Mouse (Mus musculus) forelimb bud, embryonic 11.5 days (tissue): ENCODE results near the gene Selenom.
A peak's percentile ranks its signal among the peaks of the same experiment; 100 is the strongest.

Experiments used
- DNase-seq: peaks from one replicate; pipeline ENCODE4 v3.0.0-alpha.2; 2012; ENCODE audit warnings: low read depth, low spot score

Gene Selenom

DNA sequence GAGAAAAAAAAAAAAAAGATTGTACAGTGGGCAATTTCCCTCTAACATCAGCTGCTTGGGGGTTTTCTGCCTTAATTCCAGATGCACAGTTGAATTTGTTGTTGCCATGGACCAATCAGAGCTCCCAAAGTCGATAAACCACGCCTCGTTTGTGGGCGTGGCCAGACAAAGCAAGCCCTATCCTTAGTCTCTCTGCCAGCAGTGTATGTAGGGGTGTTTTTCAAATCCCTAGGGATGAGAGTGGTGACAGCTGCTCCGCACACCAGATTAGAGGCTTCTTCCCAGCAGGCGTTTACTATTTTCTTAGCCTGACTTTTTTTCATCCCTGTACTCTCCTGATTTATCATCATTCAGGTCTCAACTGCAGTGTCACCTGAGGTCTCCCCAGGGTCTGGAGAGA, 33.5 kb downstream of the Selenom start:
- peak; percentile 21 for DNase-seq

DNA sequence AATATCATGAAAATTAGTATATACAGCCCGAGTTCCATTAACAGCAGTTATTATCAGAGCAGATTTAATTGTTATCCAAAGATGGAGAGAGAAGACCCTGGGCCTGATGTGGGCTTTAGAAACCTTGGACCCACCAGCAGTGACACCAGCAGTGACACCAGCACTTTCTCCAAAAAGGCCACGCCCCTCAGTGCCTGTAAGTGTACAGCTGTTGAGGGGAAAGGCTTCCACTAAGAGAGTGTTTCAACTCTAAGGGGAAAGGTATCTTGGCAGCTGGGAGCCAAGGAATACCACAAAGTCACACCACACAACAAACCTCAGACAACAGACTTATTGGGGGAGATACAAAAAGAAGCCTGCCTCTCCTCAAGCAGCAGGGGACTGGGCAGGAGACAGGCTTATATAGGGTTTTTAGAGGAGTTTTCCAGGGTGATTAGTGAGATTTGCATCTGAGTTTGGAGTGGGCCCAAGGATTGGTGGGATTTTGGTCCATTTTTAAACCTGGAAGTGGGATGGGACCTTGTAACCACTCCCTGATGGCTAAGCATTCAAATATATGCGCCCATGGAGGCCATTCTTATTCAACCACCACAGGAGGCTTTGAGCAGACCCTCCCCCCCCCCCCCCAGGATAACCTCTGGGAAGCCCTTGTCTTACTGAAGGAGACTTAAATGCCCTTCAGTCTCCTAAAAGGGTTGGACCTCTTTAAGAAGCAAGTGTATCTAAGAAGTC, 34.2 kb downstream of the Selenom start:
- DNase-seq: no peak

DNA sequence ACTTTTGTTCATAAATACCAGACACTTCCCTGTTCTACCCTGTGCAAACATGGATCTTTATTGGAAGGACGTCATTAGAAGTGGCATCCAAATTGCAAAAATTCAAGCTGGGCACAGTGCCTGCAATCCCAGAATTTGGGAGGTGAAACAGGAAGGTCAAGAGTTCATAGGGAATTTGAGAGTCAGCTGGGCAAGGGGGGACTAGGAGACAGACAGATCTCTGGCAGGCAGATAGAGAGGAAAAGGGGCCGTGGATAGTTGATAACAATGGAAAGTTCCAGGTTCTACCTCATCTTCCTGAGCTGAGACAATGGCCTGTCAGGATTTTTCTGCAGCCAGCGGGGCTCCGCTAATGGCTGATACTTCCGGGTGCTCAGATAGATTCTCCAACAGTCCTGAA, 35.3 kb downstream of the Selenom start:
- DNase-seq: no peak

- no peak for DNase-seq
Observed at GRCm38 (mm10) chr11:3554976-3555375, 40.5 kb downstream of the Selenom start.

DNA sequence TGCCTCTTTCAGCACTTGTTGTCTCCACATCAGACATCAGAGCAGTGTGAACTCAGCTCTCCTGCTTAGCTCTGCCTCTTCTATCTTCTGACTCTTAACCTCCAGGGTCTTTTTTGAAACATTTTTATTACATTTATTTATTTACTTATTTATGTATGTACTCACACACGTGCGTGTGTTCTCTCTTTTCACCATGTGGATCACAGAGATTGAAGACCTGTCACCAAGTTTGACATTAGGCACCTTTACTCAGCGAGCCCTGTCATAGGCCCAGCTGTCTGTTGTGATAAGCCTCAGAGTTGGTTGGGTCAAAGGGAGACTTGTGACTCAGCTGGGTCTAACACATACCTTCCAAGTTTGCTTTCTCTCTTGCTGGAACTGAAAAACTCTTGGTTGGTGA, 43.4 kb downstream of the Selenom start:
- no peak for DNase-seq

- DNase-seq: no peak
Observed at GRCm38 (mm10) chr11:3560202-3560601, 45.7 kb downstream of the Selenom start.

DNA sequence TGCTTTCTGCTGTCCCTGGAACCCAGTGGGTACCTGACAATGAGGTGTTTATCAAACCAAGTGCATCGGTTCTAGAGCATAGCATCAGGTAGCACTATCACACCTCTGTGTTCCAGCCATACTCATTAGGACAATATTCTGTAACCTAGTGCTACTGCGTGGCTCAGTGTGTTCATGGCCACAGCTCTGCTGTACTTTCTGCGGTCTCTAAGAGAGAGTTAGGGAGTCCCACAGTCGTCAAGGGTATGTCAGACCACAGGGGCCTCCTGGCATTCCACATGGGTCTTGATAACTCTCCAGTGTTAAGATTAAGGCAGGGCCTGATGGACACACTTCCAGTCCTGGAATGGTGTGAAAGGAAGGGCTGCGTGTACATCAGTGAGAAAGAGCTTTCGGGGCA, 49.4 kb downstream of the Selenom start:
- DNase-seq: no peak

GRCm38 (mm10) chr11:3564451-3564850, 50.0 kb downstream of the Selenom start:
- DNase-seq: no peak

DNA sequence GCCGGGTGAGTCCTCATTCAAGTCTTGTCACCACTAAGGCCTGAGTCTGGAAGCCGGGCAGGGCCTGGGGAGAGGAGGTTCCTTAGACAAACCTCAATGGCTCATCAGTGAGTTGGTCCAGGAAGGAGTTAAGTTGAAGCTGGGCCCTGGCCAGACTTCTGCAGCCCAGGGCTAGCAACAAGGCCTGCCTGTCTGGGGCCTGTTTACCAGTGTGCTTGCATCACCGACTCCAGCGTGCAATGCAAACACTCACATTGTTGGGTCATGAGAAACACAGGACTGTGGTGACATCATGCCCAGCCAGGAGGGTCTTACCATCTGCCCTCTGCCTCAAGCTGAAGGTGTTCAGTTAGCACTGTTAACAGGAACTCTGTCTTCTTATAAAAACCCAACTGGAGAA, 51.5 kb downstream of the Selenom start:
- no peak for DNase-seq
